Mouse (Mus musculus) spleen, embryonic (tissue): ENCODE results near the gene Mpv17l2.

Source experiments
- CTCF ChIA-PET: fragments of 350-600 bp; sonication (Branson Sonifier 250); formaldehyde crosslinking; loops from one replicate; lab custom pipeline; 2022; lab: Charles Lee

Gene Mpv17l2

DNA sequence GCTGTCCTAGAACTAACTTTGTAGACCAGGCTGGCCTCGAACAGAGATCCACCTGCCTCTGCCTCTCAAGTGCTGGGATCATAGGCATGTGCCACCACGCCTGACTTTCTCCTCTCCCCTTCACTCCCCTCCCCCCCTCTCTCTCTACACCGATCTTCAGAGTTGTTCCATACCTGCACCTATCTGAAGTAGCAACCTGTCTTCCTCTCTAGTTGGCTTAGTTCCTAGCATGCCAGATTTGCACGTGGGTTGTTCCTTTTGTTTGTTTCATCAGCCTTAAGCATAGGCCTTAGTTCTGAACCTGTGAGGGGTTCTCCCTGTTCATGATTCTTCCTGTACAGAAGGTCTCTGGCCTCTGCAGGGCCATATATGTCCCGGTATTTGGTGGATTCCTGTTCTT, 23.0 kb downstream of the Mpv17l2 start:
- CTCF ChIA-PET = no interaction called here

DNA sequence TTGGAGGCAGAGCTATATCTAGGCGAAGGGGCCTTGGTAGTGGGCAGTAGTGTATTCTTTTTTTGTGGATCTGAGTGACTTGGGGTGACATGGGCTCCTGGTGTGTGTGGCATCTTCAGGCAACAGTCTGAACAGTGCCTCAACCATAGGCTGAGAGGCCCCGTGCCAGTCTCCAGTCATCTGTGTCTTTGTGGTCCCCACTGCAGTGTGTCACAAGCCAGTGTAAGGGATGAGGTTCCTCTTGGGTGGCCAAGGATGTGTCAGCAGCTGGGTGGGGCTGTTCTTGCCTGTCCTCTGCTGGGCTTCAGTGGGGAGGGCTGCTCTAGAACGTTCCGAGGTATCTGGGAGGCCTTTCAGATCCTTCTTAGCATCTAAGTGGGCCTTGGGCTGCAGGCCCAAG, 29.8 kb downstream of the Mpv17l2 start:
- CTCF ChIA-PET = interaction anchor here (0.7 to 1.0 kb wide), 2 partner anchors 13 to 114 kb away, joined by 3 to 17 read pairs; no protein-coding TSS in a partner anchor

DNA sequence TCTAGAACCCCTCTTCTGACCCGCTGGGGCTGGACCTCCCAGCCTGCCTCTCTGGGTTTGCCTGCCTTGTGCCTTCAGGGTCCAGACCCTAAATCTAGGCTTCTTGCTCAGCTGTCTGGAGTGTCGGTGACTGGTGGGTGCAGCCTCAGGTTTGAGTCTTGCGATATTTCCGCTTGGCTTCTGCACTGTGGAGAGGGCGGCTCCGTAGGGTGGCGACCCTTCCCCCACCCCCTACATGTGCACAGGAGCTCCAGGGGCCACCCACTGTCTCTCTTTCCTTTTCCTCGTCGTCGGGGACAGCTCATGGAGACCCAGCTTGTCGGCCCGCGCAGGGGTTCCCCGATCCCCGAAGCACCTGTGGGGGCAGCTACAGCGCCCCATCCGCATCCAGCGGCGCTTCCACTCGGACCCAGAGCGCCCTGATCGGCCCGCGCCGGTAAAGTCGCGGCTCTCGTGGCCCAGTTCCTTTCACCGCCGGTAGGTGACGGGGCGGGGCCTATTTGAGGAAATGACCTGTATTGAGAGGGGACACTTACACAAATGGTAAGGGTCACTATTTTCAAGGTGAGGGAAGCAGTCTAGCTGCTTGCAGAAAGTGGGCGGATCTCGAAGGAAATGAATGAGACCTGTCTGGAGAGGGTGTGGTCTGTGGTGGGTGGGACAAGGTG, 30.8 kb downstream of the Mpv17l2 start:
- CTCF ChIA-PET = interaction anchor here (0.8 to 1.1 kb wide), 3 partner anchors 14 to 37 kb away, joined by 3 read pairs; no protein-coding TSS in a partner anchor

DNA sequence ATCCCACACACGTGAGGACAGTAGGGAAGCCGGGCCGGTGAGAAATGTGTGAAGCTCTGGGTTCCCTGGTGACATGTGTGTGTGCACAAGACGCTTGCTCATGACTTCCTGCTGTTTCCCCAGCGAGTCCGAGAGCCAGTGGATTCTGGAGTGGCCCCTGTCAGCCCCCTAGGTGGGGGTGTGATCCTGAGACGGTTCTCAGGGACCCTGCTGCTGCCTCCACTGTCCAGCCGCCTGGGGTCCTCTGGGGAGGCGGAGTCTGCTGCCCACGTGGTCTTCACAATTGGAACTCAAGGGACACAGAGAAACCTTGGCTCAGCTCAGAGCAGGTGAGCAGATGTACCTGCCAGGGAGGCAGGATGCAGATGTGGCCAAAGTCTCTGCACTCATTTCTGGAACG, 34.0 kb downstream of the Mpv17l2 start:
- CTCF ChIA-PET = interaction anchor here (0.6 kb wide), 3 partner anchors 11 to 177 kb away, joined by 3 to 4 read pairs (median 4); no protein-coding TSS in a partner anchor

DNA sequence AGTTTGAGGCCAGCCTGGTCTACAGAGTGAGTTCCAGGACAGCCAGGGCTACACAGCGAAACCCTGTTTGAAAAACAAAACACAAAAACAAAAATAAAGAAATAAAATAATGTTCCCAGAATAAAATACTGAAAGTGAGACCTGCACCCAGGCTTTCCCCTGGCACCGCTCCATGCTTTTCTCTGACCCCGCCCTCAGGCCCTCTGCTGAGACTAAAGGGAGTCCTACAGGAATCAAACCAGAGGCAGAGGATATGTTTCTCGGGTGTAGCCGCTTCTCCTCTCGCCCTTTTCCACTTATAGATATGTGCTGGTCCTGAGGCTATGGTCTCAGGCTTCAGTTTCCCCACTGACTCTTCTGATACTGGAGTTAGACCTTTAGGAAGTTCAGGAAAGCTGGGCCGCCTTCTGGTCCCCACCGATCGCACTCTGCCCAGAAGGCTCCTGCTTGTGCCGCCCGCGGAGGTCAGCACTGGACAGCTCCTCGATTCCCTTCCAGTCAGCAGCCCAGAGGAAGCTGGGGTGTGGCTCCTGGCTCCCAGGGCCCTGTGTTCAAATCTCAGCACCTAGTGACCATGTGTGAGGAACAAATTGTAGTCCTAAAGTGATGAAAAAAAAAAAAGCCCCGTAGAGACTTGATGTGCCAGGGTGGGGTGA, 34.8 kb downstream of the Mpv17l2 start:
- CTCF ChIA-PET = no interaction called here

DNA sequence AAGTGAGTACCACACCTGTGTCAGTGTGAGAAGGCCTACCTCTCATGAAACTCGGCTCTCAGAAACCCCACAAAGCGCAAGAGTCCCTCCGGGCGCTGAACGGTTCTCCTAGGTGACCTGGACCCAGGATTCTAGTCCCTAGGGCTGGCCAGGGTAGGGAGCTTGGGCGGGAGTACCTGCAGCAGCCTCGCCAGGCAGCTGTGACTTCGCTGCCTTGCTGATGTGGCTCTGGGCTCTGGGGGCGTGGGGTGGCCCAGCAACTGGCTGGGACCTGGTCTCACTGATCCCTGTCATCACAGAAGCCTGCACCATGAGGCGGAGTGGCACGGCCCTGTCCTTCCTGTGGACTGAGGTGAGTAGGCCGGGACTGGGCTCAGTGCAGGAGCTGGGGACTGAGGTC, 36.5 kb downstream of the Mpv17l2 start:
- CTCF ChIA-PET = no interaction called here

DNA sequence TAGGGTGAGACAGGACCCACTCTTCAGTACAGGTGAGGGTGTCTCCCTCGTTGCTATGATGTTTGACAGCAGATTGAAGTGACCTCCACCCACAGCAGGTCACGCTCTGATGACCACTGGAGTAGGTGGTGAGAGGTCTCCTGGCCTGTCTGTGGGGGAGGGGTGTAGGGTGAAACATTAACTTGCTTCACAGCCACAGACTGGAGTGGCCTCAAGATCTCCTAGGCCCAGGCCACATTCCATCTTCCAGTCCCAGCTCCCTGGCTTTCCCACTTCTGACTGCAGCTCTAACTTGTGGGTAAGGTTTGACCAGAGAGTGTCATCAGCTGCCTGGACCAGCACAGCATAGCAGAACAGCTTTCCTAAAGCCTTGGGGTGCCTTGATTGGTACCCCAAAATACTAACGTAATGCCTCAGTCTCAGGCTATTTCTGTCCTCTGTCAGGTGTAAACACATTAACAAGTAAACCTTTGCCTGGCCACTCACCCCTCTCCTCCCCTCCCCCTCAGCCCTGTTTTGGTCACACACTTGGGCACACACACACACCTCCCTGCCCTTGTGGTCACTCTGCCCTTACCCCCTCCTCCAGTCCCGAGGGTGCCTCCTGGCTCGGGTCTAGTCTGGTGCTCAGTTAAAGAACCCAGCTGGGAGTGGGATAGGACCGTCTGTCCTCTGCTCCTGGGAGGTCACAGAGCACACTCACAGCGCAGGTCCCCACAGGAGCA, 37.1 kb downstream of the Mpv17l2 start, which contains the start of gene Pde4c:
Gene Pde4c (plus strand): TSS at position 235 of the 725 bp plus-strand sequence.
- CTCF ChIA-PET = no interaction called here

DNA sequence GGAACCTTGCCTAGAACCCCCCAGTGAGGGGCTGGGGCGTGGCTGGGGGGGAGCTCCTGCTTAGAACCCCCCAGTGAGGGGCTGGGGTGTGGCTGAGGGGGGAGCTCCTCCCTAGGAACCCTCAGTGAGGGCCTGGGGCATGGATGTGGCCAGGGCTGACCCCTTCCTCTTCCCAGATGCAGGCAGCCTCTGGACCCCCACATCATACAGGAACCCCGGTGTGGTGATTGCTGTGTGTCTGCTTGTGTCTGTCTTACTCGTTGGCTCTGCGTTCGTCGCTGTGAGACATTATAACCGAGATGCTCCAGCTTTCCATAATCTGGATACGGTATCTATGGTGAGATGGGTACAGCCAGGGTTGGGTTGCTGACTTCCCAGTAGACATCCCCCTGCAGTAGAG, 39.1 kb downstream of the Mpv17l2 start:
- CTCF ChIA-PET = interaction anchor here (0.6 to 1.9 kb wide), 3 partner anchors 11 to 100 kb away, joined by 4 to 7 read pairs (median 4); no protein-coding TSS in a partner anchor

DNA sequence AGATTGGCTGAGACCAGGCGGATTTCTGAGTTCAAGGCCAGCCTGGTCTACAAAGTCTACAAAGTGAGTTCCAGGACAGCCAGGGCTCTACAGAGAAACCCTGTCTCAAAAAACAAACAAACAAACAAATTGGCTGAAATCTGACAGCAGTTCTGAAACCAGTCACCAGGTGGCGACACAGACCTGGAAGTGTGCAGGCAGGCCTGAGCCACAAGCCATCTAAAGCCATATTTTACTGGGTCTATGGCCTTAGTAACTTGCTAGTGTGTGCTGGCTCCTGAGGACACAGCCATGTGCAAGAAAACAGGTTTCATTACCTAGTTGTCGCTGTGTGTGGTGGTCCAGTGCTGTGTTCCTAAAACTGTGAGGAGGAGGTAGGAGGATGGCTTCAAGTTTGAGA, 40.0 kb downstream of the Mpv17l2 start:
- CTCF ChIA-PET = interaction anchor here (1.0 to 1.9 kb wide), 2 partner anchors 12 to 33 kb away, joined by 5 to 7 read pairs; no protein-coding TSS in a partner anchor

DNA sequence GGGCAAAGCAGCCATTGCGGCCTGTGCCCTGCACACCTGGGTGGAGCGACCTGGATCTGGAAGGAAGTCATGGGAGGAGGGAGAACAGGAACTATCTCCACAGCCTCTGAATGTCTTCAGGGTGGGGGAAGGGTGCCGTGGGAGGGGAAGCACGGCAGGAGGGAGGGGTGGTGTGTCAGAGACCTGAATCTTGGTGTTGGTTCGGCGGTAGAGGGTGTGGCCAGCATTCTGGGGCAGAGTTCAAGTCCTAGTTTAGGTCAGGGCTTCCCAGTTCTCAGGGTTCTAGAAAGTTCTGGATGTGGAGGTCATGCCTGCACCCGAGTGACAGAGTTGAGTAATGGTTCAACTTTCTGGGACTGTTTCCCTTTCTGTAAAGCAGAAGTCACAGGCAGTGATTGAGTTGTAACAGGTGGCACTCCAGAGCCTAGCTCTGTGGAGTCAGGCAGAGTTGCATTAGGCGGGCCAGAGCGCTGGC, 40.9 kb downstream of the Mpv17l2 start:
- CTCF ChIA-PET = interaction anchor here (1.0 kb wide), 1 partner anchor 34 kb away, joined by 5 read pairs; no protein-coding TSS in a partner anchor

DNA sequence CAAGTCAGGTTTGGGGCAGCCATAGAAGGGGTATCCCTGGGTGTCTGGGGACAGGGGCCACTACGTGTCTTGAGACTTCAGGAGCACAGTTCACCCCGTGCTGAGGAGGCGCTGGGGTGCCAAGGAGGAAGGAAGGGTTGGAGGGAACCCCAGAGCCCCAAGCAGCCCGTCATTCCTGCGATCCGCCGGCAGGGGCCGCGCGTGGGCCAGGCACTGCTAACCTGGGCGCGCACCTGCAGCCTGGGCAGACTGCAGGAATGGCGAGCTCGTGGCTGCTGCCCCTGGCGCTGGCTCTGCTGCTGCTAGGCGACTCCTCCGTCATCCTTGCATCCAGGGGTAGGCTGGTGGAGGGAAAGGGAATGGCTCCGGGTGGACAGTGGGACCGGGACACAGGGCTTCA, 42.4 kb downstream of the Mpv17l2 start, which contains the start of gene Gm3336:
Gene Gm3336 (plus strand): TSS at position 247 of the 400 bp plus-strand sequence.
- CTCF ChIA-PET = interaction anchor here (0.7 to 1.1 kb wide), 3 partner anchors 17 to 658 kb away, joined by 3 read pairs; partner anchors contain the start of gene Rab3a

DNA sequence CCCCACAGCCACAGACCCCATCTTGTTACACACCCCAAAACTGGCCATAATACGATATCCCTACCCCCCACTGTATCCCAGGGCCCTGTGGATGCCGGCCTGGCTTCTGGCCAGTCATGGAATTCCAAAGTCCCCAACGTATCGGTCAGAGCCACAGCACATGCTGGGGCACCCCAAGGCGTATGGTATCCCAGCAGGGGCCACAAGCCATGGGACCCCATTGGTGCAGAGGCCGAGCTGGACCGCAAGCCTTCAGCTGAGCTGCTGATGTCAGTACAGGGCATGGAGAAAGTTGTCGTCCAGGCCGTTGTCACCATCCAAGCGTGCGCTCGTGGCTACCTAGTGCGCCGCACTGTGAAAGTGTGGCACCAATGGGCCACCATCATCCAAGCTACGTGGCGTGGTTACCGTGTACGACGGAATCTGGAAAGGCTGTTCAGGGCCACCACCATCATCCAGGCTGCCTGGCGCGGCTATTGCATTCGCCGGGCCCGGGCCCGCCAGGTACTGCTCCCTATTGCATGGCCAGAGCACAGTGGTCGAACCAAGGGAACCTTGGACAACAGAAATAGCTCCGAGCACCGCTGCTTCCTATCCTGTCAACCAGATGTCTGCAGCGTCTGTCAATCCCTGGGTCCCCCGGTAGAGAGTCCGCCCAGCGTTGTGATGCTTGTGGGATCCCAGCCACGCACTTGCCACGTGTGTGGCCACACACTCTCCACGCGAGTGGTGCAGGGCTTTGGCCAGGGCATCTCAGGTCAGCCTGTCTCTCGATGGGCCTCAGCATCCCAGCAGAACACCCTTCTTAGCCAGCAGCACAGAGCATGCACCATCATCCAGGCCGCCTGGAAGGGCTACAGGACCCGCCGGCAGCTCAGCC, 44.0 kb downstream of the Mpv17l2 start:
- CTCF ChIA-PET = interaction anchor here (0.5 kb wide), 1 partner anchor 104 kb away, joined by 4 read pairs; no protein-coding TSS in a partner anchor

DNA sequence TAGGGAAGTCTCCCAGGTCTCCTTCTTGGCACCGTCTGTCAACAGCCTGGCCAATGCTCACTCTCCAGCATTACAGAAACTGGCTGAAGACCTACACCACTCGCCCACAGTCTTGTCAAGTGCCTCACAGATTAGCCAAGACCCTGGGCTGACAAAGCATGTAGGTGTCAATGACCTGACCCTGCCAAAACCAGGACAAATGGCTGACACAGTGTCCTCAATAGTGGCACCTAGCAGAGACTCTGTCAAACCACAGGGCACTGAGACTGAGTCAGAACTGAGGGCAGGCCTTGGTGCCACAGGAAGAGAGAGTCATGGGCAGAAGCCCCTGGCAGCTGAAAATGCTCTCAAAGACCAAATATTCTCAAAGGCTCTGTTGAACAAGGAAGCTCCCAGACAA, 45.7 kb downstream of the Mpv17l2 start:
- CTCF ChIA-PET = no interaction called here

DNA sequence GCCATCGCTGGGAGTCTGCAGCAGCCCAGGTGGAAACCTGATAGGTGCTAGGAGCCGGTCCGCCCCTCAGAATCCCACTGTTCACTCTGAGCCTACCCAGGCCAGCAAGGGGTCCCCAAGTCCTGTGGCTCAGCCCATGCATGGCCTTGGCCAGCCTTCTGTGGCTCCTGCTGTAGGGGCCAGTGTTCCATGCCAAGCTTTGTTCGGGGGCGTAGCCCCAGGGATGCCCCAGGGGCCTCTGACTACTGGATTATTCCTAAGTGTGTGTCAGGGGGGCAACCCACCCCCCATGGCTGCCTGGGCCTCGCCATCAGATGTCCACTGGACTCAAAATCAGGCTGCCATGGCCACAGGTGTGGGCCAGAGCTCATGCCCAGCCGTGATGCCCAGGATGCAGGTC, 46.8 kb downstream of the Mpv17l2 start:
- CTCF ChIA-PET = no interaction called here

DNA sequence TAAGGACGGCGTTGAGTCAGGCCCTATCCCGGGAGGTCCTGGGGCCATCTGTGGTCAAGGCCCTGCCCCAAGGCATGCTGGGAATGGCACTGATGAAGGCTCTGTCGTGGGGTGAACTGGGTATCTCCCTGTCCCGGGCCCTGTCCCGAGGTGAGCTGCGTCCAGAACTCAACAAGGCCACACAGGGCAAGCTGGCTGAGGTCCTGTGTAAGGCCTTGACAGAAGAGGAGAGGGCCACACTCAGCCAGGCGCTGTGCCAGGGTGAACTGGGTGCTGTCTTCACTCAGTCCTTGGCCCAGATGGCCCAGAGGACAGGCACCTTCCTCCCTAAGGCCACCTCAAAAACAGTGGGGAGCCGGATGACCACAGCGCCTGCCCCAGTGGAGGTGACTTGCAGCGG, 49.7 kb downstream of the Mpv17l2 start:
- CTCF ChIA-PET = no interaction called here

DNA sequence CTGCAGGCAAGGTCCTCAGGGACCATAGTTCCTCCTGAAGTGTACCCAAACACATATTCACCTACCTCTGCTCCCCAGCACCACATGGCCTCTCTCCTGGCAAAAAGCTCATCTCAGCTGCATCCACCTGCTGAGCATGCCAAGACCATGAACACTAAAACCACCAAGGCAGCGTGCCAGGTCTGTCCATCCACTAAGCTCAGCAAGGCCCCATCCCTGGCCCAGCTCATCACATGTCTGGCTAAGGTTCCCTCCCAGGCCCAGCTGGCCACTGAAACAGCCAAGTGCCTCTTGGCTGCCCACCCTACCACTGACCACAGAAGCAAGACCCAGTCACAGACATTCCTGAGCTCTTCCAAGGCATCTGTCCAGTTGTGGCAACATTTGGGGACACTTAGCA, 50.5 kb downstream of the Mpv17l2 start:
- CTCF ChIA-PET = no interaction called here

DNA sequence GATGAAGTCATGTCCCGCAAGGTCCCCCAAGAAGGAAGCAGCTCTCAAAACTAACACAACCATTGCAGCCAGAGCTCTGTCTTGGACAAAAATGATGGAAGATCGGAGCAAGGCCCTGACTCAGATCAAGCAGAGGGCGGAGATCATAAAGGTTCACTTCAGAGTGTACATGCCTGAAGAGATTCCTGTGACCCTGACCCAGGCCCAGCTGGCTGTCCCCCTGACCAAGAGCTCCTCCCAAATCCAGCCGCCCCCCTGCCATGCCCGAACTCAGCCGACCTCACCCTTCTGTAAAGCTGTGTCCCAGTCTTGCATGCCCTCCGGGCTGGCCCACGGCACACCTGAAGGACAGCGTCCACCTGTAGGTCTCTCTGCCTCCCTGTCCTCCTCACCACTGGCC, 51.0 kb downstream of the Mpv17l2 start:
- CTCF ChIA-PET = no interaction called here
